Mouse (Mus musculus): ENCODE results near the gene Tmem178.
A peak's percentile ranks its signal among the peaks of the same experiment; 100 is the strongest.

Gene Tmem178

DNA sequence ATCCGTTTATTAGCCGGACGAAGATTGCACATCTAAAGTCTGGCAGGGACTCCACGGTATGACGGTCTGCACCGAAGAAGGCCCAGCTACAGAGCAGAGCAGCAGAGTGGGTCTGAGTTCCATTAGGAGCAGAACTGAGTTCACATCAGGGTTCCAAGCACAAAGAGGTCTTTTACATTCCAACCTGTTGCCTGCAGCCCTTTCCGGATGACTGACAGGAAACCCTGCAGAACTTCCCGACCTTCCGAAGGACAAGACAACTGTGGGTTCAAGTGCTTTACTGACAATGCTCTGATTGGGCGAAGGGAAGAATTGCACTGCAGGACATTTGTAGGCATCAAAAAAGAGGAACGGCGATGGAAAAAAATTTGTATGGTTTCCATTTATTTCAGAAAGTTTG lies 56.6 kb downstream of the Tmem178 start:
- DNase-seq = no peak

DNA sequence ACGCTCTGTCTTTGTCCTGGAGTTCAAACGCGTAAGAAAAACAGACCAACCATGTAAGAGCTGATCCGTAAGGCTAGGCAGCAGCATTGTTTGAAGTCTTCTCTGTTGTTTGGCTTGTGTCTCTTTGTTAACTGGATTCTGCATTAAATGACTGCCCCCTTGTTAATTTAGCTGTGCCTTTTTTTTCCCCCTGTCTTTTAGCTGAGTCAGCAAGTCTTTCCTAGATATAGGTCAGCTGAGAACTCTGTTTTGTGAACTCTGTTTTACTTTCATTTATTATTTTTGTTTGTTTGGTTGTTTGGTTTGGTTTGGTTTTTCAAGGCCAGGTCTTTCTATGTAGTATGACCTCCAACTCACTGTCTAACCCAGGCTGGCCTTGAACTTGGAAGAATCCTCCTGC lies 57.2 kb downstream of the Tmem178 start:
- no peak for DNase-seq

DNA sequence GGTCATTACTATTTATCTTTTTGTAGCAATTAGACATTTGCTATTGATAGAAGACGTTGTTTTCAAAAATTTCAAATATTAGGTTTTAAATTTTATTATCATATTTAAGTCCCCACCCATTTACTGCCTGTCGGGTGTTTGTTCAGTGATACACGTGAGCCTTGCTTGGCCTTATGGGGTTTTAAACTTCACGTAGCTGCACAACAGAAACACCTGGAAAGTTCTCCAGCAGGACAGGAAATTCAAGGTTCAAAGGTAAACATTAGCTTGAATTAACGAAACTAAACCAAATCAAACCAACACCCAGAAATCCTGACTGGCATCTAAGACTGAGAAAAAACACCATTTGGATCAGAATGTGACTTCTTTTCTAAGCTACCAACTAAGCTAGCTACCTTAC lies 57.7 kb downstream of the Tmem178 start:
- DNase-seq = no peak

DNA sequence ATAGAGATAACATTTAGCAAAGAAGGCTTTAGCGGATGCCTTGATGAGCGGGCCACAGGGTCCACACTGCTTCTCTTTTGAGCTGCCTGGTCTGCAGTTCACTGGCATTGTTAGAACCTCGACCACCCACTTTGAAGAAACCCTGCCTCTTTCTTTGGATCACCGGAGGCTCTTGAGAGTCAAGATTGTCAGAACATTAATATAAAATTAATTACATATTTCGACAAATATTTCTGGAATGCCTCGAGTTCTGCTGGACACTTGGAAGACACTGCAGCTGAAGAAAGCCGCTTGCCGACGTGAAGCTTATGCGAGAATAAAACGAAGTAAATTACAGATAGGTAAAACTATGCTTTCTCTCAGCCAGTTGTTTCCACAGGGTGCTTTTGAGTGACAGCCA lies 60.0 kb downstream of the Tmem178 start:
- DNase-seq = no peak

DNA sequence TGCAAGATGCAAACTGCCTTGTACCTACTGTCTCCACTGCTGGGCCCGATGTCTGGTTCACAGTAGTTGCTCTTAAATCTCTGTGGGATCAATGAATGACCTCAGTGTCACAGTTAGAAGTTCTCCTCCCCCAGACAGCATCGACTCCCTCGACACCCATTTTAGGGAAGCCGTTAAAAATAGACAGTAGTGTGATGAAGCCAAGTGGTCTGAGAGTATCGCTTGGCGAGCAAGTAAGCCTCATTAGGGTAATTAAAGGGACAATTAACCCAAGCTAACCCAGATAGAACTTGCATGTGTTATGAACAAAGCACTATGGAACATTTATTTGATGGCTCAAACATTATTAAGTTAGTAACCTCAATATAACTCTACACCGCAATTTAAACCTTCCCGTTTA lies 60.9 kb downstream of the Tmem178 start:
- DNase-seq = no peak

DNA sequence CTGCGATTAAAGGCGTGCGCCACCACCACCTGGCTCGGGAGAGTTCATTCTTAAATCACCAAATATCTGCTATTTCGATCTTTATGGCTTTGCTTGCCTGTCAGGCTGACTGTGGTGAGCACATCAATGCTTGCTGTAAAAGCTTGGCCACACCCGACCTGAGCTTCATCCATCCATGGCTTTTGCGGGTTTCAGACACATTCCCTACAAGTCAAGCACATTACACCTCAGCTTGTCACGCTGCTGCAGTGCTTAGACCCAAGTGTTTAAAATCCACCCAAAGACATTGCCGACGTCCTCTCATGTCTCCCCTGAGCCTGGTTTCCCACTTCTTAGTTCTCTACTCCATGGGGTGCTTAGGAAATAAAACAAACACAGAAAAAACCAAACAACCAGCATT lies 64.7 kb downstream of the Tmem178 start:
- no peak for DNase-seq

DNA sequence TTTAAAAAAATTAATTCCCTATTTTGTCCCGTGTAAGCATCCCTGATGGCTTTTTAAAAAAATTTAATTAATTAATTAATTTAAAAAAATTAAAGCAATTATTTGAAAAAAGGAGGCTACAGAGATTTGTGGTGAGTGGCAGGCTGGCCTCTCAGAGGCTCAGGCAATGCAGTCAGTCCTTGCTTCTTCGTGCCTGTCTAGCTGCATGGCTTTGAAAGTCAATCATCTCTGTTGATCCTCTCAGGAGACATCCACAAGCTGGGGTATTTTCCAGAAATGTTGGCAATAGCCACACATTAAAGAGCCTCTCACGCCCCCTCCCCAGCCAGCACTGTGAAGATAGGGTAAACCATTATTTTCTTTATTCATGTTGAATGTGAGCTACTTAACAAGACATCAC lies 65.8 kb downstream of the Tmem178 start:
- no peak for DNase-seq

DNA sequence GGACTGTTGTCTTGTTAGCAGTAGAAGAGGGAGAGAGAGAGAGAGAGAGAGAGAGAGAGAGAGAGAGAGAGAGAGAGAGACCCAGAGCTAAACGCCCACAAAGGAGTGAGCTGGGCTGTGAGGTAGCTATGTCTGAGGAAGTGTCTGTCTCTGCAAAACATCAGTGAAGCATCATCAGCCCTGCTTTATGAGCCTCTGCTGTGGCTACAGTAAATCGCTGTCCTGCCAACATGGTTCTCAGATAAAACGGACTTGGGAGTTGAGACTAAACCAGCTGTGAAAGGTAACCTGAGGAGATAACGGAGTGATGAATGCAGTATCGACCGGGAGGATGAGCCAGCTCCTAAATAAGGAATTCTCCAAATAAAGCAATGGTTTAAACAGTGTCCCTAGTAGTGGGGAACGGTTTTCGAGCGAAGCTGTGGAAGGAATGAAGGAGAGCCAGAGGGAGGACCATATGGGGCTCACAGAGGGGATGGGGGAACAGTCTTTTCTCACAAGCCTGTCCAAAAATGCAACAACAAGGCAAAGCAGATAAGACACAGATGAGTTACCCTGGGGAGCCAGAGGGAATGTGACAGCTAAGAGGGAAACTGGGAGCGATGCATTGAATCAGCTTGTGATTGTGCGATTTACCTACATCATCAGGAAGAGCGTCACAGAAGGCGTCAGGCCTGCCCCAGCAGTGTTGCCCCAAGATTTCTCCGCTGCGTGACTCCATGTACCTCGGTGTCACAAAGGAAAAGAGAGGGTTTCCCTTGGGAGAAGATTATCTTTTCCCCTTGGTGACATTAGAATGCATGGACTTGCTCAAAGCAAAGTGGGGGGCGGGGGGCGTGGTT lies 66.6 kb downstream of the Tmem178 start:
- DNase-seq = no peak

DNA sequence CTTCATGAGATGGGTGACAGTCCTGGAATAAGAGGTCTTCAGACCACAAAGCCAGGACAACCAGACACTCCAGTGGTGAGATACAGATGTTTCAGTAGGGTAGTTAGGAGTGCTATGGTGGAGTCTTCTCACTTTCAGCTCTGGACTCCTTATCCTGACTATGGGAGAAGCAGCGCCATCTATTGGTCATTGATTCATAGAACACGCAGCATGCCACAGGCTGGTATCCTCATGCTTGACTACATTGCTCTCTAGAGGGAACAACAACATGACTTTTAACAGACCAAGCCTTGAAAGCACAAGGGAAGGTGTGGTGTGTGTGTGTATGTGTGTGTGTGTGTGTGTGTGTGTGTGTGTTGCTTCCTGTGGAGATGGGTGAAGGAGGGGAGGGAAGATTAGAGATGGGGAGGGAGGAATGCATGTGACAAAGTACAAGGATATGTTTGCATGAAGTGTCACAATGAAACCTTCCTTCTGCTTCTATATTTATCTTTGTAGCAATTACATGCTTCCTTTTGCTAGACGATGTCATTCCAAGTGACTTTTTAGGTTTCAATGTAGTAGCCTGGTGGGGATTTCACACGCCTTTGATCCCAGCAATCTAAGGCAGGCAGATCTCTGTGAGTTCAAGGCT lies 71.5 kb downstream of the Tmem178 start:
- peak; percentile 46 for DNase-seq

DNA sequence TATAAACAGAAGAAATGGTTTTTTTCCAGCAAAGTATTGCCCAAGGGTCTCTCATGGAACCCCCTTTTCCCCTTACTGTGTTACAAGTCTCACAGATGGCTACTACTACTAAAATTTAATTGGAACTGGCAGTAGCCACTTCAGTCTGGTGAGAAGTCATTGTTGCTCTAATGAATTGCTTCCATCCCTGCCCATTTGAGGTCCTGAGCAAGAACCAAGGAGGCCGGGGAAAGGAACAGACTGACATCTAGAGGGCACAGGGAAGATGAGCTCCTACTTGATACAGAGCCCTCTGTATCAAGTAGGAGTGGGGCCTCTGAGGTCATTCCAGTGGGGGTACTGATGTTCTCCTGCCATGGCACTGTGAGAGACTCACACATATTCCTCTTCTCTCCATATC lies 72.7 kb downstream of the Tmem178 start:
- no peak for DNase-seq

DNA sequence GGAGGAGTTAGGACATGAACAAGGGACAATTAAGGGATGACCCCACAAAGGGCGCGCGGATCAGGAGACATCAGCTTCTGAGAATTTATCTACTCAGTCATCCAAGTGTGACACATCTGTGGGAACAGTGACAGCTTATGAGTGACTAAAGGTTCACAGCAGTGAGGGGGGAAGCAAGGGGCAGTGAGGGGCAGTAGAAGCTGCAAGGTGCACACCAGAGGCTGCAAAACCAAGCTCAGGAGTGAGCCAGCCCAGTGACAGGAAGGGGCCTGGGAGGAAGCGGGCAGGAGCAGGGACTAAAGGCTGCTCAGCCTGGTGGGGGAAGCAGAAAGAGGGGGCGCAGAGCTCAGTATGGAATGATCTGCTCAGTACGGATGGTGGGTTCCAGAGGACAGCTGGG lies 82.9 kb downstream of the Tmem178 start:
- DNase-seq = no peak

DNA sequence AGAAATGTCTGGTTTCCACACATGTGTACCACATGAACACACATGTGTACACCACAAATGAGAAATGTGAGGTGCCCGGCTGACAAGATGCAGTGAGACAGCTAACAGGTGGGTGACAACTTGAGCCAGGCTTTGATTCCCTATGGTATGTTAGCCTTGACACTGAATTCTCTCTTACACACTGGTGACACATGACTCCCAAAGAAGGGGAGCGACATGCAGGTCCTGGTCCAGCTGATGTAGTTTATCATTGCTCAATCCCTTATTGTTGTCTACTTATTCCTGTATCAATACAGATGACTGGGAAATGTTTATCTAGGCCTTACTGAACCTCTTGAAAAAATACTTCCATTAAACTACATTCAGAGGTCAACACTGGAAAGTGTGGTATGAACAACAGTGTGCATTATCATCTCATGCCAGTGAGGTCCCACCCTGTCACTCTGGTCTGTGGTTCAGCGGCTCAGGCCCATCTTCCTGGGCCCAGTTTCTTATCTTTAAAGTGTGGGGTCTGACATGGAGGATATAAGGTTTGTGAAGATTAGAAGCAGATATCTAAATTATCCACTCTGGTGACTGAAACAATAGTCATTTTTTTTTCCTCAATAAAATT lies 87.5 kb downstream of the Tmem178 start:
- DNase-seq = peak; percentile 76

DNA sequence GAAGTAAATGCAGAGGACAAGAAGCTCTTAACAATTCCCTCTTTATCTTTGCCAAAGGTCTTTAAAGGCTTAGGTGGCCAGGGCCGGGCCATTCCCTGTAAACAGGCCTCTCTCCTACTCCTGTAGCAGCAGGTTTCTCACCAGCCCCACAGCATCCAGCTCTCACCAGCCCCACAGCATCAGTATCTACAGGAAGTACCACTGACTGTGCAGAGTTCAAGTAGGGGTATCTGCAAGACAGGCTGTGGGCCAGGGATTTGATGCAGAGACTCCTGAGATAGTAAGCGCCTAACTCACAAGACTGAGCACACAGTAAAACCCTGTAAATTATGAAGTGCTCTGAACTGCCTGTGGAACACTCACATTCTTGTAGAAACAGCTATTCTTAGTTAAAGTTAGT lies 88.5 kb downstream of the Tmem178 start:
- peak; percentile 18 for DNase-seq

DNA sequence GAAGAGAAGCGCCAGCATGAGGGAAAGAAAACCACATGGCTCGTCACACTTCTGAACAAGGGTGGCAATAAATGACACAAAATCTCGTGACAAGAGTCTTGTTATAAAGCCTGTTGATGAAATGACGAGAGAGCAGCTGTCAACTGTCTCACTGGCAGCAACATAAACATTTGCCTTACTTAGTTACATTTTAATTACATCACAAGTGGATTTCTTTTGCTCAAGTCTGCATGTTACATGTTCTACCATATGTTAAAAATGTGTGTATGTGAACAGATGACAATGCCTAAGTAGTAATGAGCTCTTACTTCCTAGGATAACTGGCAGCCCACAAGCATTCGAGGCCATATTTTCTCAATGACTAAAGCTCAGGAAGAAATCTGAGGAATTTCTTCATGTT lies 90.9 kb downstream of the Tmem178 start:
- no peak for DNase-seq

DNA sequence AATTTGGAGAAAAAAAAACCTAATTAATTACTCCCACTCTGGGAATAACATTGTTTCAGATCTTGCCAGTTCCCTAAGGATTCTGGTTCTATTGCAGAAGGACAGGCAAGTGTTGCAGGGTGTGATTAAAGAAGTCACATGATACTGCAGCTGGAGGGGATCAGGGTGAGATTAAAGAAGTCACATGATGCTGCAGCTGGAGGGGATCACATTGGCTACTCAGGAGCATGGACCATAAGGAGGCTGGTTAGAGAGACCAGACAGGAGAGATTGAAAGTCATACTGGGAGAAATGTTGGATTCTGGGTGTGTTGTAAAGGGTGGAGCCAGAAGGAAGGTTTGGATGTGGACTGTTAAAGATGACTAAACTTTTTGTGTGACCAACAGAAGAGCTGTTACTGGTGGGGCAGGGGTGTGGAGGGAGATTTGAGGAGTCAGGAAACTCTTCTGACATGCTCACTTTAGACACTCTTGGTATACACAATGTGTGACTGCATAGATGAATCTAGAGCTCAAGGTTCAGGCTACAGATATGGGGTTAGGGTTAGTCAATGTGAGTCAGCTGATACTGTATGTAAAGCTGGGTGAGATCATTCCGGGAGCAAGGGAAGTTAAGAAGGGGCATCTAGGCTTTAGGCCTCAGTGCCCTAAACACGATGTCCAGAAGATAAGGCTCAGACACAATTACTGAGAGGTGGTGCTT lies 94.4 kb downstream of the Tmem178 start:
- no peak for DNase-seq

DNA sequence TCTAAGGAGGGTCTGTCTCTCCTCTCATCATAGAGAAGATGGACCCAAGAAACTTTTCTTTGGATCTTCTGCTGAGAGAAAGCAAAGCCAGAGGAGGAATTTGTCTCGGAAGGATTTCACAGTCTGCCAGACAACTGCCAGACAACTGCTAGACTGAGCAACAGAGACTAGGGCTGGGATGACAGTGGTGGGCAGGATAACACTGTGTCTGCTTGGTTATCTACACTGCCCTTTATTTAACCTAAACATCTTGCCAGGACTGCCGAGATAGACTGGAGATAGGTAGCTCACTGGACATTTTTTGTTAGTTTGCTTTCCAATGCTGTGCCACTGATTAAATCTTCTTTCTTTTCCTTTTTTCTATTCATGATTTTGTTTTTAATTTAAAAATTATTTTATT lies 97.2 kb downstream of the Tmem178 start:
- peak; percentile 24 for DNase-seq

DNA sequence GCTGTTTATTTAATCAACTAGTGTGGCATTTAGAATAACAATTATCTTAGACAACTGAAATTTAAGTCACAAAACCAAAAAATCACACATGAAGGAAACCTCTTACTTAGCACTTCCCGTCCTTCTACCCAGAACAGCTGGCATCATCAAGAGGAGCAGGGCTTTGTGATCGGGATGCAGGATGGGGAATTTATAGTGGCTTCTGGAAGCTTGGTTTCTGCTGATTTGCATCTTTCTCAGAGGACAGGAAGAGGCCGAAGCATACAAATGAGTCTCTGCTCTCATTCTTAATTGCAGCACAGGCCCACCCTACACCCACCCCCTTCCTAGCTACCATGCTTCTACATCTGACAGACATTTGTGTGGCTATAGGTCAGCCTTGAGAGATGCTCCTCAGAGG lies 99.9 kb downstream of the Tmem178 start:
- DNase-seq = no peak

DNA sequence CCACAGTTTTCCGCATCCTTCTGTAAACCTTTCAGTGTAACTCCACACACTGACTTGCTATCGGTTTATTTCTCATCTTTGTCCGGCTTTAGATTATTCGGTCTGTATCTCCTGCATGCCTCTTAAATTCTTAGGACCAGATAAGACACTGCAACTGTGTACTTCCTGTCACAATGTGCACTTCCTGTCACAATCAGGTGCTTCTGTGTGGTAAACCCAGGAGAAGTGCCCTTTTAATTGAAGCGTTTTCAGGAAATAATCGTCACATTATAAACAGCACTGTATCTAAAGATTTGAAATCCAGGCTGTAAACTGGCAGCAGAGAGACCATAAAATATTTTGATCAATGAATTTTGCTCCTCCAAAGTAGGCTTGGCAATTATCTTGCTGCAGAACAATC lies 100.7 kb downstream of the Tmem178 start:
- no peak for DNase-seq

DNA sequence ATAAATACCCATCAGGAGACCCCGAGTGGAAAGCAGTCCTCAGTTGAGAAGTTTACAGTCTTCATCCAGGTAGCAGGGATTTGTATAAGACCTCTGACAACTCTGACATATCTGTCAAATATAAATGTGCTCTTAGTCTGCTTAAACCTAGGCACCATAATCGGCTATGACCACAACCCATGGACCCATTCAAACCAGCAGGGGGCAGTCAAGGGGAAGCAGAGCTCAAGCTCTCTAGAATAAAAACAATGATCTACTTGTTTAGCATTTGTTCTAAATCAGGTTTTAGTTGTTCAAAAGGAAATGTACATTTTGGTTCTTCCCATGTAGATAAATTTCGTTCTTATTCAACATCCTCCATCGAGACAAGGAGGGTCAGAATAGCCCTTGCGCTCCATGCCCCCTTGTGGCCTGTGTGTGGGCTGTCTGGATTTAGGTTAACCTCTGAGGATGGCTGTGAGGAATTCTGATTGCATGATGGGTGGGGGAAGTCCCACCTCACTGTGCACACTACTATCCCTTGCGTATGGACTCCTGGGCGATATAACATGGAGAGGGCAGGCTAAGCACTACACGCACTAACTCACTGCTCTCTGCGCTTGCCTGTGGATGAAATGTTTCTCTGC lies 101.2 kb downstream of the Tmem178 start:
- peak; percentile 57 for DNase-seq

DNA sequence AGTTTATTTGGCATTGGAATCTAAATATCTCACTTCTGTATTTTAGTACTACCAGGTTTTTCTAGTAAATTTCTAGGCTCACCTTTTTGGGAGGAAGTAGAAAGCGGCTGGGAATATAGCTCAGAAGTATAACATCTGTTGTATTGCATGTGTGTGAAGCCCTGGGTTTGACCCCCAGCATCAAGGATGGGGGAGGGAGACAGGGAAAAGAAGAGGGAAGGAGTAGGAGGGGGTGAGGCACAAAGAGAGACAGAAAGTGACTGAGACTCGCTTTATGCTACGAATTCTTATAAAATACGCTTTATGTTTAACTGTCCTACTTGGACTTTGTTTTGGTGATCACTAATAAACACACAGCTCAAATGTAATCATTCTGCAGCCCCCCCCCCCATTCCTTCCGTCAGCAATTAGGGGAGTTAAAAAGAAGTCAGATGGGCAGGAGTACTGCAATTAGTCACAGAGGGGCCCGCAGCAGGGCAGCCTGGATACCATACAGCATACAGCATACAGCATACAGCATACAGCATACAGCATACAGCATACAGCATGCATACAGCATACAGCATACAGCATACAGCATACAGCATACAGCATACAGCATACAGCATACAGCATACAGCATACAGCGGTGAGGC lies 103.6 kb downstream of the Tmem178 start:
- DNase-seq = no peak

Data from liver (tissue).